In genomic region chr6:100823356-100823755, GRCm38 (mm10) we compare ENCODE assay signal across 30 mouse cellular contexts. TPM values are rescaled to one million over a fixed set of nuclear protein-coding genes. Genes with fewer than 3 reads are reported as not detected.
A peak's percentile ranks its signal among the peaks of the same experiment; 100 is the strongest.
DNase-seq lines count a peak whose midpoint lies in the region; ATAC-seq and TF ChIP-seq lines count a peak whose summit lies in the region.
"Had no signal": no experiment of that assay in that cellular context is flagged by ENCODE, and none has a peak within 500 bp of the region (broad histone marks: within the 10 kb centered on the region; RNA-seq: fewer than 3 reads in every experiment).

No protein-coding gene starts in this region.

- WGBS in embryonic facial prominence, embryonic 13.5 days = 34% methylated on average over 1 of the region's 1 CpGs
- 76% methylated on average over 1 of the region's 1 CpGs for WGBS in intestine, postnatal 0 days

- H3K4me3 ChIP-seq in embryonic facial prominence, embryonic 13.5 days = no peak overlapping the region
- H3K4me3 ChIP-seq in intestine, postnatal 0 days (ENCODE audit: low read depth, low read length) = no peak overlapping the region
- H3K4me3 ChIP-seq: forebrain, embryonic 10.5 days; forebrain, embryonic 13.5 days; heart, embryonic 15.5 days; hindbrain, embryonic 10.5 days; hindbrain, embryonic 13.5 days; intestine, embryonic 15.5 days had no signal

- DNase-seq in embryo, embryonic 10 days (ENCODE audit: low spot score) = peak; percentile 30
- DNase-seq in embryo, embryonic 9.5 days (ENCODE audit: extremely low spot score) = no peak
- DNase-seq in 3T3-L1 (ENCODE audit: low read depth, low spot score) (peak; percentile 75), ZHBTc4 (ENCODE audit: low read depth, low spot score) (peak; percentile 35), adipocyte (ENCODE audit: low spot score) (no peak)
- DNase-seq in adrenal gland, postnatal 10 days = no peak
- DNase-seq: adrenal gland, adult 2 months; adrenal gland, postnatal 25 days; B cell, adult 2 months; cerebellum, adult 11-12 months; cerebellum, adult 8-10 months; cerebellum, postnatal 14 days; gastrocnemius, postnatal 10 days; gastrocnemius, postnatal 36 days; heart, postnatal 10 days; heart, postnatal 36 days; kidney, adult 18-20 months; kidney, adult 9 months had no signal

- no peak for TF ChIP-seq CTCF in intestine, postnatal 0 days (IDR thresholded peaks at IDR 0.05; ENCODE audit: low read depth)

- no peak overlapping the region for H3K9ac ChIP-seq in embryonic facial prominence, embryonic 13.5 days
- no peak overlapping the region for H3K9ac ChIP-seq in intestine, postnatal 0 days (ENCODE audit: low read depth, low read length)
- H3K9ac ChIP-seq: forebrain, embryonic 13.5 days; heart, embryonic 15.5 days; hindbrain, embryonic 13.5 days; intestine, embryonic 15.5 days had no signal

- no peak overlapping the region for H3K4me2 ChIP-seq in embryonic facial prominence, embryonic 13.5 days
- H3K4me2 ChIP-seq in intestine, postnatal 0 days (replicated peaks; ENCODE audit: low read depth) = no peak overlapping the region
- H3K4me2 ChIP-seq: forebrain, embryonic 13.5 days; heart, embryonic 11.5 days; heart, embryonic 15.5 days; hindbrain, embryonic 13.5 days; intestine, embryonic 15.5 days had no signal

- H3K4me1 ChIP-seq in embryonic facial prominence, embryonic 13.5 days = no peaks in the 10 kb centered on the region
- no peaks in the 10 kb centered on the region for H3K4me1 ChIP-seq in intestine, postnatal 0 days (replicated peaks; ENCODE audit: control insufficient read depth, insufficient read depth, low read length)
- H3K4me1 ChIP-seq: forebrain, embryonic 13.5 days; hindbrain, embryonic 10.5 days; hindbrain, embryonic 13.5 days; intestine, embryonic 15.5 days had no signal

- no peaks in the 10 kb centered on the region for H3K27me3 ChIP-seq in embryonic facial prominence, embryonic 13.5 days
- no peaks in the 10 kb centered on the region for H3K27me3 ChIP-seq in intestine, postnatal 0 days (replicated peaks; ENCODE audit: control insufficient read depth, insufficient read depth, low read length)
- H3K27me3 ChIP-seq: CH12.LX; forebrain, embryonic 13.5 days; heart, embryonic 15.5 days; hindbrain, embryonic 13.5 days; intestine, embryonic 15.5 days had no signal

- 0 out of 2 replicates have a peak, but pooled peaks have one; percentile 20 for ATAC-seq in embryonic facial prominence, embryonic 13.5 days (ENCODE audit: insufficient number of reproducible peaks, insufficient read depth, low FRiP score, low TSS enrichment, low read depth)
- ATAC-seq in intestine, postnatal 0 days = no peak
- ATAC-seq: forebrain, embryonic 13.5 days; forebrain, embryonic 16.5 days; hindbrain, embryonic 16.5 days; intestine, embryonic 15.5 days had no signal

- no peaks in the 10 kb centered on the region for H3K9me3 ChIP-seq in embryonic facial prominence, embryonic 13.5 days
- H3K9me3 ChIP-seq in intestine, postnatal 0 days (ENCODE audit: control insufficient read depth) = no peaks in the 10 kb centered on the region
- H3K9me3 ChIP-seq: forebrain, embryonic 10.5 days; forebrain, embryonic 13.5 days; heart, embryonic 15.5 days; hindbrain, embryonic 10.5 days; hindbrain, embryonic 13.5 days; intestine, embryonic 15.5 days had no signal

- no peak overlapping the region for H3K27ac ChIP-seq in embryonic facial prominence, embryonic 13.5 days
- no peak overlapping the region for H3K27ac ChIP-seq in intestine, postnatal 0 days (ENCODE audit: low read depth, low read length)
- H3K27ac ChIP-seq: forebrain, embryonic 10.5 days; forebrain, embryonic 13.5 days; heart, embryonic 15.5 days; hindbrain, embryonic 10.5 days; hindbrain, embryonic 13.5 days; intestine, embryonic 15.5 days had no signal

- no peaks in the 10 kb centered on the region for H3K36me3 ChIP-seq in embryonic facial prominence, embryonic 13.5 days
- H3K36me3 ChIP-seq in intestine, postnatal 0 days (ENCODE audit: control insufficient read depth, insufficient read depth) = no peaks in the 10 kb centered on the region
- H3K36me3 ChIP-seq: forebrain, embryonic 10.5 days; heart, embryonic 15.5 days; hindbrain, embryonic 10.5 days; hindbrain, embryonic 13.5 days; intestine, embryonic 15.5 days had no signal

RNA-seq across cellular contexts. Expression of gene Ppp4r2, which starts 10.1 kb away (rescaled TPM):
- polyA plus RNA-seq in embryonic facial prominence, embryonic 13.5 days (2015; fragmentation: Nextera tagmentation; extraction: Ambion mirVana) = 25.4 and 28.6 TPM in 2 replicates
- polyA plus RNA-seq in intestine, postnatal 0 days (2015; fragmentation: Nextera tagmentation; extraction: Ambion mirVana) = 8.6 and 10.0 TPM in 2 replicates
- 10 to 100 TPM; 64.2 to 68.3 TPM for total RNA-seq in adrenal gland, postnatal 10 days (2021)

Comparison
In these comparisons a context has a peak if more than half of its experiments do, and no peak if none do; other contexts are left out.
1. DNase-seq: peak in embryo, embryonic 10 days (single experiment), 3T3-L1 (single experiment) and ZHBTc4 (single experiment); none in embryo, embryonic 9.5 days (single experiment), adipocyte (single experiment) and adrenal gland, postnatal 10 days (single experiment).